Mouse (Mus musculus) C2C12 (cell line): ENCODE results near the gene Entpd3.

Experiments used
- CEBPB ChIP-seq: IDR thresholded peaks from one replicate; pipeline ENCODE4 v1.6.1; 2011; ENCODE audit warnings: low read depth, mild to moderate bottlenecking, control low read depth, moderate library complexity
- CTCF ChIP-seq: IDR thresholded peaks from one replicate; pipeline ENCODE4 v1.5.1; 2011; ENCODE audit not compliant: control insufficient read depth, insufficient read depth, insufficient read length
- FOSL1 ChIP-seq: IDR thresholded peaks from one replicate; pipeline ENCODE4 v1.8.0; 2011; ENCODE audit warnings: mild to moderate bottlenecking, low read length; ENCODE audit not compliant: poor library complexity, insufficient read depth, severe bottlenecking
- MYOD1 ChIP-seq: IDR thresholded peaks from one replicate; pipeline ENCODE4 v1.6.1; 2011; ENCODE audit warnings: low read depth; ENCODE audit not compliant: control insufficient read depth, insufficient read length

DNA sequence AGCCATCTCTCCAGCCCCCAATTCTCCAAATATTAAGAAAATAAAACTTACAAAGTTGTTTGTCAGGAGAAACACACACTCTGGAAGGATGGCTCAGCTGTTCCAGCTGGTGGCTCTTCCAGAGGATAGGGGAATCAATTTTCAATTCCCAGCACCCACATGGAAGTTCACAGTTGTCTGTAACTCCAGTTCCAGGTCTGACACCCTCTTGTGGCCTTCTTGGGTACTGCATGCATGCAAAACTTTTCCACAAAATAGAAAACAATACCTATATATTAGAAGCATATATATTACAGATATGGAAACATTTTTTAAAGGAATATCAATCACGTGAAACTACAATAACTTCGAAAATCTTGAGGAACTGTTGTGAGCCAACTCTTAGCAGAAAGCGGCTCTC is 27.8 kb upstream of the Entpd3 start:
- TF ChIP-seq CTCF (no peak), CEBPB (no peak), MYOD1 (no peak), FOSL1 (no peak)
